Mouse (Mus musculus) c-Kit-positive CD71-negative TER-119-negative erythroid progenitor cells, embryonic 14.5 days (primary cell): ENCODE data around the gene Osbp.

Experiments used
- DNase-seq: peaks from one replicate; pipeline ENCODE4 v3.0.0-alpha.2; 2013; ENCODE audit warnings: low read depth

Gene Osbp

GRCm38 (mm10) chr19:12011560-12012556, 46.1 kb downstream of the Osbp start:
- peak; percentile 97 for DNase-seq

GRCm38 (mm10) chr19:12012615-12013014, 46.9 kb downstream of the Osbp start:
- DNase-seq: no peak

GRCm38 (mm10) chr19:12013228-12013627, 47.5 kb downstream of the Osbp start:
- DNase-seq: no peak

- DNase-seq: no peak
Measured at GRCm38 (mm10) chr19:12015708-12016107, 50.0 kb downstream of the Osbp start.

- no peak for DNase-seq
Measured at GRCm38 (mm10) chr19:12016192-12016591, 50.5 kb downstream of the Osbp start.

- DNase-seq: no peak
Measured at GRCm38 (mm10) chr19:12024149-12024548, 58.4 kb downstream of the Osbp start.

- DNase-seq: no peak
Measured at GRCm38 (mm10) chr19:12025333-12025732, 59.6 kb downstream of the Osbp start.

- DNase-seq: no peak
Measured at GRCm38 (mm10) chr19:12026606-12027005, 60.9 kb downstream of the Osbp start.

- DNase-seq: no peak
Measured at GRCm38 (mm10) chr19:12037727-12038126, 72.0 kb downstream of the Osbp start.

- no peak for DNase-seq
Measured at GRCm38 (mm10) chr19:12041217-12041616, 75.5 kb downstream of the Osbp start, which contains the start of gene Olfr1423. Gene Olfr1423 (minus strand): TSS chr19:12041317.

- DNase-seq: no peak
Measured at GRCm38 (mm10) chr19:12043163-12043562, 77.4 kb downstream of the Osbp start.
